Mouse (Mus musculus) brain, adult 2 months (tissue): ENCODE results near the gene Osbpl10.
"Not testable (repeated sequence)": the region's sequence is repeated elsewhere in the genome, so short reads cannot be mapped to it uniquely, and the experiment has no call there.

Source experiments
- DNase-seq: peaks from one replicate; pipeline ENCODE4 v3.0.0; 2011; ENCODE audit warnings: low read depth, low spot score

Gene Osbpl10

GRCm38 (mm10) chr9:115272451-115272850 lies 294.1 kb downstream of the Osbpl10 start:
- DNase-seq, result not testable (repeated sequence)

- DNase-seq, result no peak
Observed at GRCm38 (mm10) chr9:115273095-115273649, 294.8 kb downstream of the Osbpl10 start.

GRCm38 (mm10) chr9:115274806-115275205 lies 296.4 kb downstream of the Osbpl10 start:
- no peak for DNase-seq

- DNase-seq, result no peak
Observed at GRCm38 (mm10) chr9:115278641-115279040, 300.3 kb downstream of the Osbpl10 start.
